Mouse (Mus musculus): ENCODE measurements at regions not wholly inside any gene's neighbourhood (a gene's known extent, or its start where the extent isn't known, plus 50 kb on each side); places are given as distances from the start of the nearest gene placed in this dataset.

GRCm38 (mm10) chr19:14390914-14391313, 206.9 kb downstream of the Tle4 start:
- Histone ChIP-seq H3K9me3 (replicated peaks; ENCODE audit: control insufficient read depth, low read length) (no peaks in the 10 kb centered on the region), H3K36me3 (ENCODE audit: control insufficient read depth, insufficient read depth, low read length) (no peaks in the 10 kb centered on the region), H3K4me2 (ENCODE audit: low read length) (no peak overlapping the region)

More at GRCm38 (mm10) chr19:14390914-14391313, 206.9 kb downstream of the Tle4 start:
- no peaks in the 10 kb centered on the region for H3K27me3 ChIP-seq (replicated peaks; ENCODE audit: control insufficient read depth, insufficient read depth, low read length)
- DNase-seq (ENCODE audit: low spot score), result no peak
- no peak overlapping the region for H3K4me3 ChIP-seq (ENCODE audit: low read depth, low read length)
- no peak overlapping the region for H3K9ac ChIP-seq (ENCODE audit: low read length)
- 62% methylated on average over 2 of the region's 2 CpGs for WGBS
- no peak overlapping the region for H3K27ac ChIP-seq (ENCODE audit: low read depth, low read length)
- ATAC-seq, result no peak
- H3K4me1 ChIP-seq (ENCODE audit: control insufficient read depth, insufficient read depth, low read length), result no peaks in the 10 kb centered on the region

Data from forebrain, embryonic 14.5 days (tissue).